Mouse (Mus musculus): ENCODE measurements around the gene Ebpl. TPM values are rescaled to one million over a fixed set of nuclear protein-coding genes. Genes with fewer than 3 reads are reported as not detected.

The Ebpl gene
- polyA plus RNA-seq, 1 experiment from 2014 or later, result 10.6 TPM

DNA sequence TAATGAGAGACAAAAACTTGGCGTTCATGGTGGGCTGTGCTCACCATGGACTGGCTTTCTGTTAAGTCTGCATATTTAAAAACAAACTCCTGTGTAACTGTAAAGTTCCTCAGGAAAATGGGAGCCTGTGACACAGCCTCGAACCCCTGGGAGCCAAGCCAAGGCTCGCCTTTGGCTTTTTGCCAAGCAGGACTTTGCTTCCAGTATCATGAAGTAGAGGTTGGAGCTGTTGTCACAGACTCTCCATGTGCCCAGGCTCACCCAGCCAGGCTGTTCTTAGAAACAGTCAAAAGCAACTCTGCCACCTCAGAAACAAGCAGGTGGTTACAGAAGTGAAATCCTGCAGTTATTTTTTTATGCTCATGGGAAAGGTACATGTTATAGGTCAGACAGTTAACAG is 69.6 kb downstream of the Ebpl start:
- H3K4me2 ChIP-seq, result no peak overlapping the region
- H3K4me1 ChIP-seq, result peaks cover 10% of the 10 kb centered on the region; the same call in 1 of the 2 replicates
- H3K36me3 ChIP-seq (ENCODE audit: poor library complexity, severe bottlenecking), result no peaks in the 10 kb centered on the region
- no peak overlapping the region for H3K9ac ChIP-seq
- ATAC-seq, result no peak
- no peak overlapping the region for H3K4me3 ChIP-seq
- no peaks in the 10 kb centered on the region for H3K9me3 ChIP-seq (replicated peaks)
- WGBS, result 45% methylated on average over 3 of the region's 3 CpGs
- H3K27me3 ChIP-seq, result no peaks in the 10 kb centered on the region
- no peak overlapping the region for H3K27ac ChIP-seq

DNA sequence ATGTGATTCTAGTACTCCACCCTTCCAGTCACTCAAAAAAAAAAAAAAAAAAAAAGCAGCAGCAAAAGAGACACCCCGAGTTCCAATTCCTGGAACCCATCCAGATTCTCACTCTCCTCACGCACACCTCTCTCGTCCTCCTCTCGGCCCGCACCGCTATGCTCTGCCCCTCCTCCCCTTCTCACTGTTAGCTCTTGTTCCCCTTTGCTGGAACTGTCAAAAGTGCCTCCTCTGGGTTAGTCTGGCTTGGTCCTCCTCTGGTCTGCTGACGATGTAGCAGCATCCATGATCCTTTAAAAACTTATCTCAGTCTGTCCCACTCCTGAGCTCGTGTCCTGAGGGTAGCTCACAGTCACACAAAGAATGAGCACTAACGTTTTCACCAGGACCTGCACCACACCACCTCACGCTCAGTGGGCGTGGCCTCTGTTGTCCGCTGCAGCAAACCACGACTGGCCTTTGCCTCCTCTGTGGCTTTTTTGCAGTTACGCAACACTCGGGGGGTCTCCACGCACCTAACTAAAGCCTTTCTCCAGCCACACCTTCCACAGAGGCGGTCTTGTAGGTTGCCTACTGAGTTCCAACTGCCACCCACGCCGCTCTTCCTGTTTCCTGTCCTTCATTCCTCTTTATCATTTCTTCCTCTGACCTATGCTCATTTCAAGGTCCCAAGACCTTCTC is 71.5 kb downstream of the Ebpl start:
- WGBS, result 71% methylated on average over 19 of the region's 19 CpGs
- H3K4me2 ChIP-seq, result no peak overlapping the region
- no peaks in the 10 kb centered on the region for H3K27me3 ChIP-seq
- ATAC-seq, result no peak
- peaks cover 2% of the 10 kb centered on the region; the same call in 1 of the 2 replicates for H3K4me1 ChIP-seq
- H3K9ac ChIP-seq, result no peak overlapping the region
- no peak overlapping the region for H3K27ac ChIP-seq
- H3K36me3 ChIP-seq (ENCODE audit: poor library complexity, severe bottlenecking), result no peaks in the 10 kb centered on the region
- H3K9me3 ChIP-seq (replicated peaks), result no peaks in the 10 kb centered on the region
- no peak overlapping the region for H3K4me3 ChIP-seq

Other genes starting within 250 kb of the Ebpl start
- gene Sacs, start 222.0 kb downstream of the Ebpl start, polyA plus RNA-seq (2015; fragmentation: Nextera tagmentation; extraction: Ambion mirVana), result 6.5 and 7.4 TPM in 2 replicates
- gene Sgcg, start 101.9 kb downstream of the Ebpl start, polyA plus RNA-seq (2015; fragmentation: Nextera tagmentation; extraction: Ambion mirVana), result 0.20 TPM in 1 of 2 replicates, not detected in the other
- gene Arl11, start 50.7 kb downstream of the Ebpl start, polyA plus RNA-seq (2015; fragmentation: Nextera tagmentation; extraction: Ambion mirVana), result 0.31 and 0.59 TPM in 2 replicates
- gene Kpna3, start 79.4 kb upstream of the Ebpl start, polyA plus RNA-seq (2015; fragmentation: Nextera tagmentation; extraction: Ambion mirVana), result 79.6 and 84.2 TPM in 2 replicates
- 30.5 and 31.5 TPM in 2 replicates for gene Spryd7, start 196.4 kb upstream of the Ebpl start, polyA plus RNA-seq (2015; fragmentation: Nextera tagmentation; extraction: Ambion mirVana)
- gene Trim13, start 237.8 kb upstream of the Ebpl start, polyA plus RNA-seq (2015; fragmentation: Nextera tagmentation; extraction: Ambion mirVana), result 53.3 and 56.9 TPM in 2 replicates
- 2.4 and 2.8 TPM in 2 replicates for gene Kcnrg, start 247.0 kb upstream of the Ebpl start, polyA plus RNA-seq (2015; fragmentation: Nextera tagmentation; extraction: Ambion mirVana)

All from forebrain, embryonic 13.5 days (tissue).